Mouse (Mus musculus) adrenal gland, adult 18-20 months (tissue): ENCODE measurements around the gene Gm28919. TPM values are rescaled to one million over a fixed set of nuclear protein-coding genes. Genes with fewer than 3 reads are reported as not detected.
"Not testable (repeated sequence)": the region's sequence is repeated elsewhere in the genome, so short reads cannot be mapped to it uniquely, and the experiment has no call there.

ENCODE experiments used
- DNase-seq, 2 experiments: peaks; one replicate each; pipeline ENCODE4 v3.0.0; 2021 to 2022; ENCODE audit warnings: low spot score in 2 of 2
- long read RNA-seq, 2 experiments: library from polyadenylated mRNA; stranded (forward); transcript quantifications; one replicate each; pipeline ENCODE4 v2.0.0; 2021
- total RNA-seq, 2 experiments: library from RNA; stranded (reverse); gene quantifications; 1 replicate in 1 of 2; 2 replicates in 1 of 2; pipeline ENCODE4 v1.2.3; 2021

Gene Gm28919
- total RNA-seq: not detected
- long read RNA-seq, experiment 1: 0 reads
- long read RNA-seq, experiment 2: 0 reads

DNA sequence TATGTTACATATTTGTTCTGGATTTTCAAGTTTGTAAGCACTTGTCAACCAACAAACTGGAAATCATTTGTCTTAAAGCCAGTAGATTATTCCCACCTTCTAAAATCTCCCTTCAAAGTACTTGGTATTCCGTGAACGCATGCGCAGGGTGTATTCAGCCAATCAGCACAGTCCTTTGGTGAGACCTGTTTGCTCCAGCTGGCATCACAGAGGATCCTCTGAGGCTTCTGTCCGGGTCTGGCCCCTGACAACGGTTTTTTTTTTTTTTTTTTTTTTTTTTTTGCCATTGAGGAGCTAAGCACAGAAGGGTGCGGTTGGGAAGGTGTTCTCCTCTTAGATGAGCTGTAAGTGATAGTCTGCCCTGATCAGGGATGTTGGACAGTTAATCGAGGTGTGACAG, at the start of gene Gm28919:
Gm28919 (plus strand) TSS at position 301 of the 400 bp plus-strand sequence.
- DNase-seq: not testable (repeated sequence)

Other genes with a start within 250 kb of the Gm28919 start
- gene Gm21719, start 99.3 kb downstream of the Gm28919 start, total RNA-seq: not detected